Mouse (Mus musculus): ENCODE results near the gene Ncoa6. TPM values are rescaled to one million over a fixed set of nuclear protein-coding genes. Genes with fewer than 3 reads are reported as not detected.
A peak's percentile ranks its signal among the peaks of the same experiment; 100 is the strongest.

Ncoa6 gene
- polyA plus RNA-seq, 1 experiment from 2014 or later: 21.4 TPM

GRCm38 (mm10) chr2:155381060-155381437, 92.6 kb downstream of the Ncoa6 start:
- Histone ChIP-seq H3K27me3 (no peaks in the 10 kb centered on the region), H3K9me3 (no peaks in the 10 kb centered on the region), H3K36me3 (no peaks in the 10 kb centered on the region), H3K4me3 (peak overlapping the region; percentile 93), H3K27ac (replicated peaks) (peak overlapping the region; percentile 100), H3K4me2 (peak overlapping the region; percentile 64), H3K9ac (peak overlapping the region; percentile 99), H3K4me1 (replicated peaks) (peaks cover 51% of the 10 kb centered on the region)
- no peak for ATAC-seq (ENCODE audit: low FRiP score, low read depth)
- 1% methylated on average over 11 of the region's 11 CpGs for WGBS

- Histone ChIP-seq H3K27me3 (no peaks in the 10 kb centered on the region), H3K4me3 (peak within 1 kb of the TSS; percentile 93), H3K27ac (replicated peaks) (peak within 1 kb of the TSS; percentile 100), H3K36me3 (no peaks in the 10 kb centered on the region), H3K4me2 (peak within 1 kb of the TSS; percentile 64), H3K9me3 (no peaks in the 10 kb centered on the region), H3K4me1 (replicated peaks) (peaks cover 45% of the 10 kb centered on the region), H3K9ac (peak within 1 kb of the TSS; percentile 99)
- ATAC-seq (ENCODE audit: low FRiP score, low read depth): no peak
- WGBS: 37% methylated on average over 8 of the region's 8 CpGs
These were observed 93.2 kb downstream of the Ncoa6 start, which contains the start of gene Trp53inp2 for GRCm38 (mm10) chr2:155380261-155381059. TSS of gene Trp53inp2 (plus strand) at chr2:155381059.

DNA sequence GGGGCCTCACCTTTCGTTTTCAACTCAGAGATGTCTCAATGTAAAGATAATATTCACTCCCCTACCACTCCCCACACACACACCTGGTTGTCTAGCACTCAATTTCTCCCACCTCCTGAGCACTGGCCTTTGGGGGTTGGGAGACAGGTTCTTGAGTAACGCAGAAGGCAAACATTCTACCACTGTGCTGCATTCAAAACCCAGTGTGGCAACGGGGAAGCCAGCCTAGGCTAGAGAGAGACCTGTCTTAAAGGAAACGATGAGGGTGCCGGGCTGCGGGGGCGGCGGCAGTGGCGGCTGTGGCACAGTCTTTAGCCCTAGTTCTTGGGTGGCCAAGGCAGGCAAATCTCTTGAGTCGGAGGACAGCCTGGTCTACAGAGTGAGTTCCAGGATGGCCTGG, 97.5 kb downstream of the Ncoa6 start:
- Histone ChIP-seq H3K9me3 (no peaks in the 10 kb centered on the region), H3K4me2 (no peak overlapping the region), H3K4me3 (no peak overlapping the region), H3K36me3 (no peaks in the 10 kb centered on the region), H3K27me3 (no peaks in the 10 kb centered on the region), H3K27ac (replicated peaks) (no peak overlapping the region), H3K9ac (no peak overlapping the region), H3K4me1 (replicated peaks) (peaks cover 11% of the 10 kb centered on the region)
- ATAC-seq (ENCODE audit: low FRiP score, low read depth): no peak
- WGBS: 83% methylated on average over 10 of the region's 10 CpGs

- H3K36me3 ChIP-seq: no peaks in the 10 kb centered on the region
- no peak for ATAC-seq (ENCODE audit: low FRiP score, low read depth)
- H3K27me3 ChIP-seq: no peaks in the 10 kb centered on the region
- no peak overlapping the region for H3K4me2 ChIP-seq
- H3K9ac ChIP-seq: no peak overlapping the region
- H3K27ac ChIP-seq (replicated peaks): no peak overlapping the region
- no peaks in the 10 kb centered on the region for H3K4me1 ChIP-seq (replicated peaks)
- no peaks in the 10 kb centered on the region for H3K9me3 ChIP-seq
- no peak overlapping the region for H3K4me3 ChIP-seq
These were observed 99.2 kb downstream of the Ncoa6 start for GRCm38 (mm10) chr2:155374521-155374920.

DNA sequence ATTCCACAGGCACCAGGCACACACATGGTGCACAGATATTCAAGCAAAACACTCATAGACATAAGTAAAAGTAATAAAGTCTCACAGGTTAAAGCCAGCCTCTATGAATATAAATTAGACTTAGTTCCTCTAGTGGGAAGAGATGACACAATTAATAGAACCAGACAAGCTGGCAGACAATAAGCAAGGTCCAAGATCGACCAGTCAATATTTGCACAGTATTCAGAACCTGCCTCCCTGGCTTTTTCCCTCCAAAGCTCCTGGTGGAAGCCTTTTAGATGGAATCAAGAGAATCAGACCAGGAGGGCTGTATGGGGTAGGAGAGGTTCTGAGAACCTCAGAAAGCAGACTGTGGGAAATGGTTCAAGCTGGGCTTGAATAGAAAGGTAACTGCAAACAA, 99.8 kb downstream of the Ncoa6 start:
- WGBS: 80% methylated on average over 1 of the region's 1 CpGs
- ATAC-seq (ENCODE audit: low FRiP score, low read depth): no peak
- no peaks in the 10 kb centered on the region for H3K9me3 ChIP-seq

GRCm38 (mm10) chr2:155373302-155373701, 100.4 kb downstream of the Ncoa6 start:
- no peak overlapping the region for H3K9ac ChIP-seq
- no peaks in the 10 kb centered on the region for H3K4me1 ChIP-seq (replicated peaks)
- no peak overlapping the region for H3K4me3 ChIP-seq
- no peaks in the 10 kb centered on the region for H3K9me3 ChIP-seq
- H3K4me2 ChIP-seq: no peak overlapping the region
- no peaks in the 10 kb centered on the region for H3K27me3 ChIP-seq
- ATAC-seq (ENCODE audit: low FRiP score, low read depth): no peak
- 68% methylated on average over 1 of the region's 1 CpGs for WGBS
- no peak overlapping the region for H3K27ac ChIP-seq (replicated peaks)
- H3K36me3 ChIP-seq: no peaks in the 10 kb centered on the region

More for the DNA sequence above, 99.8 kb downstream of the Ncoa6 start:
- Histone ChIP-seq H3K36me3 (no peaks in the 10 kb centered on the region), H3K4me2 (no peak overlapping the region), H3K27ac (replicated peaks) (no peak overlapping the region), H3K4me1 (replicated peaks) (no peaks in the 10 kb centered on the region), H3K4me3 (no peak overlapping the region), H3K27me3 (no peaks in the 10 kb centered on the region), H3K9ac (no peak overlapping the region)

- WGBS: 71% methylated on average over 4 of the region's 4 CpGs
- H3K9ac ChIP-seq: no peak overlapping the region
- H3K27me3 ChIP-seq: no peaks in the 10 kb centered on the region
- no peak overlapping the region for H3K4me2 ChIP-seq
- ATAC-seq (ENCODE audit: low FRiP score, low read depth): no peak
- no peak overlapping the region for H3K4me3 ChIP-seq
- H3K4me1 ChIP-seq (replicated peaks): no peaks in the 10 kb centered on the region
- H3K36me3 ChIP-seq: no peaks in the 10 kb centered on the region
- no peaks in the 10 kb centered on the region for H3K9me3 ChIP-seq
- no peak overlapping the region for H3K27ac ChIP-seq (replicated peaks)
These were observed 101.2 kb downstream of the Ncoa6 start for GRCm38 (mm10) chr2:155372451-155372850.

GRCm38 (mm10) chr2:155369333-155369883, 104.3 kb downstream of the Ncoa6 start:
- Histone ChIP-seq H3K9me3 (no peaks in the 10 kb centered on the region), H3K9ac (no peak overlapping the region), H3K4me2 (no peak overlapping the region), H3K27me3 (no peaks in the 10 kb centered on the region), H3K4me3 (no peak overlapping the region), H3K27ac (replicated peaks) (no peak overlapping the region), H3K4me1 (replicated peaks) (no peaks in the 10 kb centered on the region), H3K36me3 (no peaks in the 10 kb centered on the region)
- ATAC-seq (ENCODE audit: low FRiP score, low read depth): no peak
- WGBS: 62% methylated on average over 7 of the region's 7 CpGs

DNA sequence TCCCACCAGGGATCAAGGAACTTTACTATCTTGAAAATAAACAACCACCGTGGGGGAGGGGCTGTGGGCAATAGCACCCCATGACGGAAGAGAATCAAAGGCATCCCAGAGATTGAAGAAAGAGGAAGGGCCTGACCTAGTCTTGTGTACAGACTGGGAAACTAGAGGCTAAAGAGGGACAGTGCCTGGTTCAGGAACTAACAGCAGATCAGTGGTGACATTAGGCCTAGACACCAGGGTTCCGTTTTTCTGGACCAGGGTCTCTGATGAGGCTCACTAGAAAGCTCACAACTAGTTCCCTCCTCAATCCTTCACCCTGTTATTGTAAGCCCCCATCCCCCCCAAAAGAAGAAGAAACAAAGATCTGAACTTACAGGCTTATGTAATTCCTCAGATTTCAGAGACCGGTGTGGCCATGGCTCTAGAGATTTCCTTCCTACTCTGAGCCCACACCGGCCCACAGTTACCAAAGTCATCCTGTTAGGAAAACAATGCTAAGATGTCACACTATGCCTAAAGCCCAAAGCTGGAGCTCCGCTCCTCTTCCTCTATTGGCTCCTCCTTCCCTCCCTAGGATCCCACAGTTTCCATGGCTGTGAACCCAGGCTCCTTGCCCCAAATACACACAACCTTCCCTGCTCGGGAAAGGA, 105.9 kb downstream of the Ncoa6 start:
- Histone ChIP-seq H3K9ac (no peak overlapping the region), H3K4me1 (replicated peaks) (no peaks in the 10 kb centered on the region), H3K27ac (replicated peaks) (no peak overlapping the region), H3K4me2 (no peak overlapping the region), H3K27me3 (no peaks in the 10 kb centered on the region), H3K4me3 (no peak overlapping the region), H3K36me3 (no peaks in the 10 kb centered on the region), H3K9me3 (no peaks in the 10 kb centered on the region)
- ATAC-seq (ENCODE audit: low FRiP score, low read depth): no peak
- 83% methylated on average over 7 of the region's 7 CpGs for WGBS

GRCm38 (mm10) chr2:155357686-155358399, 115.9 kb downstream of the Ncoa6 start:
- Histone ChIP-seq H3K4me1 (replicated peaks) (peaks cover 22% of the 10 kb centered on the region), H3K36me3 (no peaks in the 10 kb centered on the region), H3K9ac (peak overlapping the region; percentile 66), H3K27ac (replicated peaks) (peak overlapping the region; percentile 71), H3K27me3 (no peaks in the 10 kb centered on the region), H3K4me2 (peak overlapping the region; percentile 59), H3K4me3 (peak overlapping the region; percentile 82), H3K9me3 (no peaks in the 10 kb centered on the region)
- peak; percentile 54 for ATAC-seq (ENCODE audit: low FRiP score, low read depth)
- 33% methylated on average over 14 of the region's 14 CpGs for WGBS

DNA sequence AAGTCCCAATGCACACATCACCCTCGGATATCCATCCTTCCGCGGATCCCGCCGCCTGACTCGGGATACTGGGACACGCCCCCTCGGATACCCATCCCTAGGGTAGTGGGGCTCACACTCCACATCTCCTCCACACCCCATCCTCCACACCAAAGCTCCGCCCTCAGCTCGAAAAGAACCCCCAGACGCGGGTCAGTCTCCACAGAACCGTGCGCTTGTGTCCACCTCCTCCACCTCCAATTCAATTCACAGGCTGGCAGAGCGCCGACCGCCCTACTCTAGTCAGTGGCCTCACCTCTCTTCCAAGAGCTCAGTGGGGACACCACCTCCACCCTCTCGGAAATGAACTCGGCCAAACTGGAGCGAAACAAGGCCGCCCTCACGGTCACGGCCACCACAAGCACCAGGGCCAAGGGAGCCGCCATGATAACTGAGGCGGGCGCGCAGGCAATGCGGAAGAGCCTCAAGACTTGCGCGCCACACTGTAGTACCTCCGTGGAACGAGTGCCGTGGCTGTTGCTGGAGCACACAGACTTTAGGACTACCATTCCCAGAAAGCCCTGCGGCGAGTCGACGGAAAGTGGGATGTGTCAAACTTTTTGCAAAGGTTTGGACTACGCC, 116.6 kb downstream of the Ncoa6 start, which contains the start of gene Pigu:
TSS of gene Pigu (minus strand) at position 460 of the 621 bp plus-strand sequence.
- Histone ChIP-seq H3K9me3 (no peaks in the 10 kb centered on the region), H3K4me3 (peak within 1 kb of the TSS; percentile 82), H3K27me3 (no peaks in the 10 kb centered on the region), H3K27ac (replicated peaks) (peak within 1 kb of the TSS; percentile 88), H3K9ac (peak within 1 kb of the TSS; percentile 66), H3K36me3 (no peaks in the 10 kb centered on the region), H3K4me2 (peak within 1 kb of the TSS; percentile 59), H3K4me1 (replicated peaks) (peaks cover 22% of the 10 kb centered on the region)
- peak; percentile 99 for ATAC-seq (ENCODE audit: low FRiP score, low read depth)
- under 1% methylated on average over 38 of the region's 38 CpGs for WGBS

Data from hindbrain, embryonic 15.5 days (tissue).